Mouse (Mus musculus): ENCODE results near the gene Krt19.

Gene Krt19

DNA sequence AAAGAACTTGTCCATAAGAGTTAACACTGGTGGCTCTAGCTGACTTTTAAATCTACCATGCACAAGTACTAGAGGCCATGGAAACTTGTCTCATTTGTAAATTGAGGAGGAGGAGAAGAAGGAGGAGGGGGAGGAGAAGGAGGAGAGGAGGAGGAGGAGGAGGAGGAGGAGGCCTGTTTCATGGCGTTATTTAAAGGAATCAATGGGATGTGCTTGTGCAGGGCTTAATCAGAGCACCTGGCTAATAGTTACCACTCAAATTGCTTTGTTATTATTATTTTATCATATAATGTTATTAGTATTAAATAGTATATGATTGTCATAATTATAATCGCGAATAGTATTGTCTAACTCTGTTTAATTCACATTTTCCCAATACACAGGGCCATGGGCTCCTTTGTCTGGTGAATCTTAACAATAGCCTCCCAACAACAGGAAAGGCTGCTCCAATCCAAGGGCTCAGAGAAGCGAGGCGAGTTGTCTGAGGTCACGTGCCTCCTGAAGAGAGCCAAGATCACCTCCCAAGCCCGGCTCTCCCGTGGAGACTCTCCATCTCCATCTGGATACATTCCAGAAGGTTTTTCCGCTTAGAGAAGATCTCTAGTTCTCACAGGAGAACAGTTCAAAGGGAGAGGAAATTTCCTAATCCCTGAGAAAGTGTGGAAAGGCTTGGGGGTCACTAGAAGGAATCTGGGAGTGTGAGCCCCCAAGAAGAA, at the start of gene Krt19:
TSS of gene Krt19 (minus strand) at position 51 of the 716 bp plus-strand sequence.
- no peak for DNase-seq (ENCODE audit: low spot score)

GRCm38 (mm10) chr11:100192992-100193391, 44.5 kb upstream of the Krt19 start, which contains the start of gene Krt9:
Gene Krt9 (minus strand): TSS chr11:100193246.
- no peak for DNase-seq (ENCODE audit: low spot score)

DNA sequence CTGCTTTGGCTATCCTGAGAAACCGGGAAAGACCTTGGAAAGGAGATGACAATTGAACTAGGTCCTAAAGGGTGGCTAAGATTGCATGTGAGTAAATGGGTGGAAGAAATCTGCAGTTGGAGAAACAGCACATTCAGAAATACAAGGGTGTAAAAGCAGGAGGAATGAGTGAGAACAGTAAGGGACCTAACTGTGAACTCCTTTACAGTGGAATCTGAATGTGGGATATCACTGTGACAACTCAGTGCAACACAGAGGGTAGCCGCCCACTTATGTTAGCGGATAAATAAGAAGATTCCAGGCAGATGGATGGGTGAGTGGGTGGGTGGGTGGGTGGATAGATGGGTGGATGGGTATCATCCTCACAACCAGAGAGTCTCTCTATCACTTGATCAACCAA, 43.4 kb upstream of the Krt19 start:
- DNase-seq (ENCODE audit: low spot score) = no peak

- no peak for DNase-seq (ENCODE audit: low spot score)
Observed at GRCm38 (mm10) chr11:100186736-100187135, 38.3 kb upstream of the Krt19 start.

DNA sequence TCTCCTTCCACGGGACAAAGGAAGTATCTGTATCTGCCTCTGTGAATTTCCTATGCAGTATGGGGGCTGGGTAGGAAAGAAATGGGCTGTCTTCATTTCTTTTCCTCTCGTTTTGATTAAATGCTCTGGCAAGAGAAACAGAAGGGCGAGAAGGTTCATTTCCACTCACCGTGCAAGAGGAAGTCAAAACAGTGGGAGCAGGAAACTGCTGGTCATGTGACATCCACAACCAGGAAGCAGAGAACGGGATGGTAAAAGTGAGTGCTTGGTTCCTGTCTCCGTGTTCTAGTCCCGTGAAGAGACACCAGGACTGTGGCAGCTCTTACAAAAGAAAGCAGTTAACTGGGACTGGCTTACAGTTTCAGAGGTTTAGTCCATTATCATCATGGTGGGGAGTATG, 33.3 kb upstream of the Krt19 start:
- DNase-seq (ENCODE audit: low spot score) = no peak

- no peak for DNase-seq (ENCODE audit: low spot score)
Observed at GRCm38 (mm10) chr11:100179260-100179659, 30.8 kb upstream of the Krt19 start.

- no peak for DNase-seq (ENCODE audit: low spot score)
Observed at GRCm38 (mm10) chr11:100178307-100178706, 29.8 kb upstream of the Krt19 start.

DNA sequence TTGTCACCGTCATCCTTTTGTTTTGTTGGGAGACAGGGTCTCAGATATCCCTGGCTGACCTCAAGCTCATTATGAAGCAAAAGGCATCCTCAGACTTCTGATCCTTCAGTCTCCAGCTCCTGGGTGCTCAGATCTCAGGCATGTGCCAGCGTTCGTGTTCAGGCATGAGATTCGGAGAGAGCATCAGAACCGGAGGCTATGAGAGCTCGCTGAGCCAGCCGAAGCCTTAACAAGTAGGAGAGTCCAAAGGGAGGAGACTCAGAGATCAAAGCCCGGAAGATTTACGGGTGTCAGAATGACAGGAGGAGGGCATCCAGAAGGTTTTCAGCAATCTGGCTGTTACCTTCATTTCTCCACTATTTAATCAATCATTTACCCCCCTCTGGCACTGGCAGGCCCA, 28.3 kb upstream of the Krt19 start:
- DNase-seq (ENCODE audit: low spot score) = no peak

- DNase-seq (ENCODE audit: low spot score) = peak; percentile 64
Observed at GRCm38 (mm10) chr11:100168765-100169762, 20.6 kb upstream of the Krt19 start.

- DNase-seq (ENCODE audit: low spot score) = peak; percentile 27
Observed at GRCm38 (mm10) chr11:100168071-100168470, 19.6 kb upstream of the Krt19 start.

GRCm38 (mm10) chr11:100164392-100164791, 15.9 kb upstream of the Krt19 start:
- DNase-seq (ENCODE audit: low spot score) = no peak

DNA sequence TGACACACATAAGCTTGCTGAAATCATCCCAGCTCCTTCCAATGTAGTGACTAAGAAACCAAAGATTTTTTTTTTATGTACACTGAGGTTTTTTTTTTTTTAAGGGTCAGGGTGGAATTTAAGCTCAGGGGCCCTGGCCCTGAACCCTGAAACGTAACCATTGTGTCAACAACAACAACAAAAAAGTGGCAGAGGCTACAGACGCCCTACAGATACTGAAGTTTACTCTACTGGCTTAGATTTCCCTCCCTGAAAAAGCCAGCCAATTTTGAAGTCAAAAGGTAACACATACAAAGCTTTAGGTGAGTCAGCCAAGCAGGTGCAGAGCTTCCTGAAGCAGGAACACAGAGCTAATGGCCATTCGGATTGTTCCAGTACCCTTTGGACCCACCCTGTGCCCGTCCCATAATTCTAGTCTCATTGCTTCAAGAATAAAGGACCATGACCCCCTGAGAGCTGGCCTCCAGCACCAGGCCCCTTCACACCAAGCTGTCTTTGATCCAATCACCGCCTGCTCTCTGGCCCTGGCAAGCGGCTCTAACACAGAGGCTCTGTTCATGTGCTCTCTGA, 9.5 kb upstream of the Krt19 start:
- no peak for DNase-seq (ENCODE audit: low spot score)

DNA sequence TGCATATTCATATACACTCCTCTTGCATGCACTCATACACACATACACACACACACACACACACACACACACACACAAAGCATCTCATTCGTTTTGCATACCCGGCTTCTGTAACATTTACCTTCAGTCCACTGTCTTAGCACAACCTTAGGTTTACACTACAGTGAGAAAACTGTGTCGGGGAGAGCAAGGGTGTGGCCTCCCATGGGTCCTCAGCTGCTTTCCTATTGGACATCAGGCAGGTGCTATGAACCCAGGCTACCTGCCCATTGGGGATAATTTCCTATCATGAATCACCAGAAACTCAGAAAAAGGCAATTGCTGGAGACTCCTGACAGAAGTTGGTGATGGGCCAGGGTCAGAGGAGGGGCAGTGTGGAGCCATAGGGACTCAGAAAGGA, 8.9 kb upstream of the Krt19 start:
- DNase-seq (ENCODE audit: low spot score) = no peak

- peak; percentile 17 for DNase-seq (ENCODE audit: low spot score)
Observed at GRCm38 (mm10) chr11:100155497-100156255, 7.2 kb upstream of the Krt19 start.

- DNase-seq (ENCODE audit: low spot score) = no peak
Observed at GRCm38 (mm10) chr11:100147566-100148353, 705 bp downstream of the Krt19 start.

DNA sequence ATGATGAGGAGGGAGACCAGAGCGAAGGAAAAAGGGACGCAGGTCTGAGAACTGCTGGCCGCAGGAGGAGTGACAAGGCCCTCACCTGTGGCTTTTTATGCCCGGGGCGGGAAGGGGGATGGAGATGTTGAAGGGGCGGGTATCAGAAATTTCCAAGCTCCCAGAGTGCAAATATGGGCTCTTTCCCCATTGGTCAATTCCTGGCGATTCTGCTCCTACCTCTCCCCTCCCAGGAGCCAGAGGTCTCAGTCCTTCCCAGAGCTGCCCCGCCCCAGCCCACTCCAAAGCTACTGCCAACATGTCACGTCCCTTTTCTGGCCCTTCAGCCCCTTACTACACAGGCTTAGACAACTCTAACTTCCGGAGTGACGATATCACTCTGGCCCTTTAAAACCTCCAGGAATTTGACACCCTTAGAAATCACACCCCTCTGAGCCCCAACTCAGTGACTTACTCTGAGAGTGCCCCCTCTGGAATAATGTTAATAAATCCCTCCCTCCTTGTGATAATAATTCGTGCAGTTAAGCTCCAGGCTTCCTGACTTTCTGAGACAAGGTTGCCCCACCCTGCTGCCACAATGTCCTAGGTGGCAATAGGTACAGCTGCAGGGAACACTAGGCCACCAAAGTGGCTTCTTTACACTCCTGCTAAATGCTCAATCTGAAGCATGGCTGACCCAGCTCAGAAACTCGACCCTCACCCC, 2.5 kb downstream of the Krt19 start:
- no peak for DNase-seq (ENCODE audit: low spot score)

- DNase-seq (ENCODE audit: low spot score) = peak; percentile 15
Observed at GRCm38 (mm10) chr11:100145104-100145503, 3.4 kb downstream of the Krt19 start.

GRCm38 (mm10) chr11:100140966-100141365, 7.5 kb downstream of the Krt19 start:
- no peak for DNase-seq (ENCODE audit: low spot score)

GRCm38 (mm10) chr11:100139391-100139790, 9.1 kb downstream of the Krt19 start:
- DNase-seq (ENCODE audit: low spot score) = no peak

- DNase-seq (ENCODE audit: low spot score) = no peak
Observed at GRCm38 (mm10) chr11:100138809-100139208, 9.7 kb downstream of the Krt19 start.

Data from testis, postnatal 14 days (tissue).